Mouse (Mus musculus) ovary, postnatal 14 days (tissue): ENCODE measurements around the gene Gm2075.
"Not testable (repeated sequence)": the region's sequence is repeated elsewhere in the genome, so short reads cannot be mapped to it uniquely, and the experiment has no call there.

Experiments used
- DNase-seq: peaks from one replicate; pipeline ENCODE4 v3.0.0; 2022; ENCODE audit warnings: low spot score

Gene Gm2075

GRCm38 (mm10) chr12:88011548-88011947, at the start of gene Gm2075:
Gm2075 (plus strand) TSS chr12:88011848.
- DNase-seq: not testable (repeated sequence)

- DNase-seq: not testable (repeated sequence)
Measured at GRCm38 (mm10) chr12:87984000-87984399, 27.6 kb upstream of the Gm2075 start.

GRCm38 (mm10) chr12:88004118-88004517, 7.5 kb upstream of the Gm2075 start:
- not testable (repeated sequence) for DNase-seq

DNA sequence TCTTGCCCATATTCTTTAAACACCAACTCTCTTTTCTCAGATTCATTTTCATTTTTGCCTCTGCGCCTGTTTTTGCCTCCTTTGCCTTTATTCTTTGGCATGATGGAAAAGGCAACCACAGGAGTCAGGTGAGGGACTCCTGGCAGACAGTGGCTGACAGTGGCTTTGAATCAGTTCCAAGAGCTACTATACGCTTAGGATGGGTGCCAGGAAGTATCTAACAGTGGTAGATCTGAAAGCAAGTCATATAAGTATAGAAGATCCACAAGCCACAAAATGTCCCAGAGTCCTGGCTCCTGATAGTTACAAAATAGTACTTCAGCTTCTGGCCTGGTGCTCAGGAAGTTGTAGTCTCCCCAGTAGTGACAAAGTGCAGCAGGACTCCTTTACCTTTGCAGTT, 7.0 kb downstream of the Gm2075 start, which contains the start of gene Gm6803:
Gene Gm6803, minus strand, starts transcription at position 101 of the 400 bp plus-strand sequence.
- DNase-seq: not testable (repeated sequence)

DNA sequence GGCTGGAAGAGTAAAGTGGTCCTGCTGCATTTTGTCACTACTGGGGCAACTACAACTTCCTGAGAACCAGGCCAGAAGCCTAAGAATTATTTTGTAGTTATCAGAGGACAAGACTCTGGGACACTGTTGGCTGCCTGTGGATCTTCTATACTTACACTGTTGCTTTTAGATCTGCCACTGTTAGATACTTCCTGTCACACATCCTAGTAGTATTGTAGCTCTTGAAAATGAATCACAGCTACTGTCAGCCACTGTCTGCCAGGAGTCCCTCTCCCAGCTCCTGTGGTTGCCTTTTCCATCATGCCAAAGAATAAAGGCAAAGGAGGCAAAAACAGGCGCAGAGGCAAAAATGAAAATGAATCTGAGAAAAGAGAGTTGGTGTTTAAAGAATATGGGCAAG, 15.1 kb downstream of the Gm2075 start, which contains the start of gene Gm2056:
Gene Gm2056, plus strand, starts transcription at position 301 of the 400 bp plus-strand sequence.
- DNase-seq: not testable (repeated sequence)

DNA sequence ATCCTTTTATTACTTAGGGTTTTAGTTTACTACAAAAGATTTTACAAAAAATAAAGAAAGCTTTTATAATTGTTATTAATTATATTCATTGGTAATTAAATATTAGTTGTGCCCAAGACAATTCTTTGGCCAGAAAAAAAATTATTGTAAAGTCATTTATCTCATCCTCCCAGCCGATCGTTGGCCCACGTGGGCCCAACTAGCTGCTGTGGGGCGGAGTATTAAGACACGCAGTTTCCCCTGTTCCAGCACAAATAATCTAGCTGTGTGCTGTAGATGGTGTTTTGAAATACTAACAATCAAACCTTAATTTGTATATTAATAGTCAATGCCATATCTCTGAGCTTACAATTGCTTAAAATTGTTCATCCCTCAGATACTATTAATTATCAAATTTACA, 20.6 kb downstream of the Gm2075 start:
- DNase-seq: not testable (repeated sequence)

GRCm38 (mm10) chr12:88039062-88039461, 27.4 kb downstream of the Gm2075 start:
- not testable (repeated sequence) for DNase-seq

DNA sequence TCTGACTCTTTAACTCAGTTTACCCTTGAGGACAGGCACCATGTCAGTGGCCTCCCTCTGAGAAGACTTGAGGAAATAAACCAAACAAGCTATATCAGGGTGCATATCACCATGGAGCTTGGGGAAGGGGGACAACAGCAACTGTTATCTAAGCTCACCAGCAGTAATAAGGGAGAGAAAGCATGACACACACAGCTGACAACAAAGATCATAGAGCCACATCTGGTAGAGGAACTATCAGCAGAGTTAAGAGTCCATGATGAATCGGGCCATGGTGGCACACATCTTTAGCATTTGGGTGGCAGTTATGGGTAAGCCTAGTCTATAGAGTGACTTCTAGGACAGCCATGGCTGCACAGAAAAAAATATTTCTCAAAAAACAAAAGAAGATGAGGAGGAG, 28.1 kb downstream of the Gm2075 start:
- not testable (repeated sequence) for DNase-seq

DNA sequence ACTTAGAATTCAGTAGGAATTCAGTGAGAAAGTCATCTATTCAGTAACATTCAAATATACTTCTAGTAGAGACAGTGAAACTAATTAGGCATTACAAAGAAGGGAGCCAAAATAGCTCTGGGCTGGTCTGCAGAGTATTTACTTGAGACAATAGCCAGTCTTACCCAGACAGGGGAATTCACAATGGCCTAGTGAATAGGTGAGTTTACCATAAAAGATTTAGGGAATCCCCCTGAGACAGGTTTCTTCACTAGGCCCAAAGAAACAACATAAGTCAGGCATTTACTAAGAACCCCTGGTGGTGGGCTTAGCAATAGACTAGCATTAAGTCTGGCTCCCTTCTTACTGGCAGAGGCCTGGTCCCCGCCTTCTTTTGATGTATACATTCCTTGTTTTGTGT, 33.6 kb downstream of the Gm2075 start:
- not testable (repeated sequence) for DNase-seq
